Mouse (Mus musculus): ENCODE results near the gene Olfr868.

The Olfr868 gene

GRCm38 (mm10) chr9:20098326-20098725, at the start of gene Olfr868:
Olfr868 (plus strand) TSS chr9:20098626.
- DNase-seq (ENCODE audit: low spot score) = no peak

DNA sequence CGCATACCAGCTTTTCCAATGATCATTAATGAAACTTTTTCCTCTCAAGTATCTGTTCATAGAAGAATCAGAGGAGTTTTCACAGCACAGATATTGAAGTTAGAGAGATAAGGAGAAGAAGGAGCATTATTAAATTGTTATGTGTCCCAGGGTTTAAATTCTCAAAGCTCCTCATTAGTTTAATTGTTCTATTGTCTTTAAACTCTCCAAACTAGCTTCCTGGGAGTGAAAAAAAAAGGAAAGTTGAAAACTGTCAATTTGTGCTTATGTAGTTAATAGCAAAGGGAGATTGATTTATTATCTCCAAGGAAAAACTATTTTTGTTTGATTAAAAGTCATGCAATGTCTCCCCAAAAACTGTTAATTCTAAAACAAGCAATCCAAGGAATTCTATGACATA, 41.0 kb upstream of the Olfr868 start, which contains the start of gene Olfr867:
Gene Olfr867 (minus strand): TSS at position 101 of the 400 bp plus-strand sequence.
- no peak for DNase-seq (ENCODE audit: low spot score)

GRCm38 (mm10) chr9:20070236-20070635, 28.2 kb upstream of the Olfr868 start:
- DNase-seq (ENCODE audit: low spot score) = no peak

GRCm38 (mm10) chr9:20071291-20071690, 27.1 kb upstream of the Olfr868 start:
- DNase-seq (ENCODE audit: low spot score) = no peak

GRCm38 (mm10) chr9:20073523-20074177, 24.8 kb upstream of the Olfr868 start:
- DNase-seq (ENCODE audit: low spot score) = no peak

- DNase-seq (ENCODE audit: low spot score) = no peak
Measured at GRCm38 (mm10) chr9:20128709-20129108, 30.3 kb downstream of the Olfr868 start, which contains the start of gene Olfr869. Olfr869 (plus strand) TSS chr9:20129009.

DNA sequence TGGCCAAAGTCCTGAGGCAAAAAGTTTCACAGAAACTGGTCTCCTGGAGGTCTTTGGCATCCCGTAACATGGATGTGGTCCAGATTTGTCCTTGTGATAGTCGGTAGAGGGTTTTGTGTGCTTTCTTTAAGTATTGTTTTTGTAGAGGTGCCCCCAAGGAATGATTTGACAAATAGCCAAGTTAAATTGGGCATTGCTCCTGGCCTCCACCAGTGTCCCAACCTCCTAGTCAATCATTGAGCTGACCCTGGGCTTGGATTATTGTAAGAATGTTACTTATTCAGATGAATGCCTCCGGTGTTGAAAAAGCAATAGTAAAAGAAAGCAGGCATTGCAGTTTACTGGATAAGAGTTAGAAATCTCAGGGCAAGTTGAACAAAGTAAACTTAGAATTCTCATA, 51.3 kb downstream of the Olfr868 start:
- DNase-seq (ENCODE audit: low spot score) = no peak
